Mouse (Mus musculus): Measurements from ENCODE around the gene Fli1.

GRCm38 (mm10) chr9:32495643-32495997, 47.0 kb downstream of the Fli1 start:
- TF ChIP-seq CTCF (IDR thresholded peaks at IDR 0.05; ENCODE audit: low read depth) (no peak), EP300 (IDR thresholded peaks at IDR 0.05; ENCODE audit: low read depth) (no peak)
